Mouse (Mus musculus) adrenal gland, postnatal 4 days (tissue): ENCODE measurements around the gene Asic2. TPM values are rescaled to one million over a fixed set of nuclear protein-coding genes. Genes with fewer than 3 reads are reported as not detected.

Source experiments
- DNase-seq, 2 experiments: peaks; one replicate each; pipeline ENCODE4 v3.0.0; 2021 to 2022; ENCODE audit warnings: low spot score in 2 of 2, mixed read lengths in 2 of 2
- total RNA-seq, 2 experiments: library from RNA; stranded (reverse); gene quantifications; 2 replicates each; pipeline ENCODE4 v1.2.3; 2021

The Asic2 gene
- total RNA-seq, 2 experiments from 2014 or later = 4.4 to 6.0 TPM

- no peak for DNase-seq
Observed at GRCm38 (mm10) chr11:81239091-81239490, 729.2 kb downstream of the Asic2 start.

GRCm38 (mm10) chr11:81236070-81236469 is 732.2 kb downstream of the Asic2 start:
- no peak for DNase-seq

- DNase-seq = no peak
Observed at GRCm38 (mm10) chr11:81223361-81223760, 744.9 kb downstream of the Asic2 start.

GRCm38 (mm10) chr11:81220786-81221185 is 747.5 kb downstream of the Asic2 start:
- DNase-seq = no peak

GRCm38 (mm10) chr11:81205471-81205870 is 762.8 kb downstream of the Asic2 start:
- DNase-seq = no peak

GRCm38 (mm10) chr11:81202578-81202977 is 765.7 kb downstream of the Asic2 start:
- DNase-seq = no peak

GRCm38 (mm10) chr11:81193856-81194255 is 774.4 kb downstream of the Asic2 start:
- no peak for DNase-seq

GRCm38 (mm10) chr11:81192155-81192554 is 776.1 kb downstream of the Asic2 start:
- no peak for DNase-seq

- DNase-seq = no peak
Observed at GRCm38 (mm10) chr11:81189103-81189502, 779.2 kb downstream of the Asic2 start.

- no peak for DNase-seq
Observed at GRCm38 (mm10) chr11:81187851-81188250, 780.4 kb downstream of the Asic2 start.

GRCm38 (mm10) chr11:81184721-81185120 is 783.5 kb downstream of the Asic2 start:
- DNase-seq = no peak

- no peak for DNase-seq
Observed at GRCm38 (mm10) chr11:81164890-81165289, 803.4 kb downstream of the Asic2 start.

- no peak for DNase-seq
Observed at GRCm38 (mm10) chr11:81163056-81163455, 805.2 kb downstream of the Asic2 start.

- no peak for DNase-seq
Observed at GRCm38 (mm10) chr11:81153841-81154240, 814.4 kb downstream of the Asic2 start.

- DNase-seq = no peak
Observed at GRCm38 (mm10) chr11:81153161-81153840, 815.0 kb downstream of the Asic2 start.

GRCm38 (mm10) chr11:81152460-81153160 is 815.6 kb downstream of the Asic2 start:
- no peak for DNase-seq

- peak in 1 of 2 experiments; percentile 7 for DNase-seq
Observed at GRCm38 (mm10) chr11:81152021-81152385, 816.3 kb downstream of the Asic2 start.

GRCm38 (mm10) chr11:81151286-81152020 is 816.8 kb downstream of the Asic2 start:
- DNase-seq = no peak

- DNase-seq = no peak
Observed at GRCm38 (mm10) chr11:81150621-81151020, 817.6 kb downstream of the Asic2 start.

- DNase-seq = no peak
Observed at GRCm38 (mm10) chr11:81148423-81148822, 819.8 kb downstream of the Asic2 start.

- DNase-seq = no peak
Observed at GRCm38 (mm10) chr11:81146574-81147157, 821.6 kb downstream of the Asic2 start.

- DNase-seq = no peak
Observed at GRCm38 (mm10) chr11:81135141-81135540, 833.1 kb downstream of the Asic2 start.
